Comparison of ENCODE assay signal across 18 mouse cellular contexts in genomic region chr10:9586328-9586727, GRCm38 (mm10).
DNase-seq lines count a peak whose midpoint lies in the region; TF ChIP-seq lines count a peak whose summit lies in the region.
"Had no signal": no experiment of that assay in that cellular context is flagged by ENCODE, and none has a peak within 500 bp of the region (broad histone marks: within the 10 kb centered on the region; RNA-seq: fewer than 3 reads in every experiment).

No protein-coding gene starts in this region.

- H3K4me3 ChIP-seq in left cerebral cortex, adult 2 months = no peak overlapping the region
- H3K4me3 ChIP-seq: gastrocnemius, adult 2 months; hindbrain, embryonic 15.5 days; liver, embryonic 15.5 days; midbrain, embryonic 10.5 days had no signal

- no peak for TF ChIP-seq CTCF in left cerebral cortex, adult 2 months (IDR thresholded peaks at IDR 0.05)

- peak overlapping the region; percentile 33; the same call in 1 of the 2 replicates for H3K27ac ChIP-seq in left cerebral cortex, adult 2 months
- H3K27ac ChIP-seq: gastrocnemius, adult 2 months; hindbrain, embryonic 15.5 days; liver, embryonic 15.5 days; midbrain, embryonic 10.5 days had no signal

- DNase-seq in 3T3-L1 (ENCODE audit: low read depth, low spot score) (peak; percentile 63), NIH3T3 (ENCODE audit: low read depth) (peak; percentile 75)
- DNase-seq in left cerebral cortex, adult 2 months (ENCODE audit: extremely low spot score in 1 of 2, low spot score in 2 of 2) = peak in 1 of 2 experiments; percentile 40
- peak; percentile 56 to 73 for DNase-seq in right cerebral cortex, postnatal 10 days (ENCODE audit: low spot score in 2 of 2)
- no peak for DNase-seq in neural tube, embryonic 10.5 days (ENCODE audit: extremely low spot score, low spot score)
- DNase-seq in heart, adult 8-10 months (ENCODE audit: low spot score) = no peak
- no peak for DNase-seq in cerebellum, adult 9-11 months
- DNase-seq: adrenal gland, postnatal 25 days; cerebellum, postnatal 14 days; gastrocnemius, adult 2 months; heart, adult 11 months; kidney, adult 9 months; kidney, postnatal 4 days; lung, postnatal 10 days; retina, postnatal 1 day had no signal

- intact Hi-C loops in left cerebral cortex, adult 2 months (cut with DNase I) = loop anchor here (2.0 kb wide), 1 partner anchor 16 kb away; no protein-coding TSS in a partner anchor

Comparison
In these comparisons a context has a peak if more than half of its experiments do, and no peak if none do; other contexts are left out.
1. DNase-seq: peak in 3T3-L1 (single experiment), NIH3T3 (single experiment) and right cerebral cortex, postnatal 10 days (2 of 2); none in neural tube, embryonic 10.5 days (single experiment), heart, adult 8-10 months (single experiment) and cerebellum, adult 9-11 months (single experiment).